Mouse (Mus musculus) heart, embryonic 15.5 days (tissue): ENCODE data around the gene Ifih1. TPM values are rescaled to one million over a fixed set of nuclear protein-coding genes. Genes with fewer than 3 reads are reported as not detected.

Experiments
- ATAC-seq: fragments of 200-750 bp; cut with Nextera tagmentation; replicated peaks from 2 replicates; pipeline ENCODE4 v1.8.0; 2017; ENCODE audit warnings: low read depth, moderate TSS enrichment; ENCODE audit not compliant: insufficient number of reproducible peaks, insufficient read depth, low FRiP score
- H3K27ac ChIP-seq: fragments of 300-500 bp; sonication (generic); 2 replicates; pipeline ENCODE4 v1.5.1; 2015; ENCODE audit warnings: mild to moderate bottlenecking, inconsistent platforms
- H3K27me3 ChIP-seq: fragments of 300-500 bp; sonication (generic); 2 replicates; pipeline ENCODE4 v1.6.1; 2015; ENCODE audit warnings: inconsistent platforms
- H3K36me3 ChIP-seq: fragments of 300-500 bp; sonication (generic); 2 replicates; pipeline ENCODE4 v1.6.1; 2015; ENCODE audit warnings: mild to moderate bottlenecking, inconsistent platforms
- H3K4me1 ChIP-seq: fragments of 300-500 bp; sonication (generic); replicated peaks from 2 replicates; pipeline ENCODE4 v1.6.1; 2015; ENCODE audit warnings: inconsistent platforms
- H3K4me2 ChIP-seq: fragments of 300-500 bp; sonication (generic); 2 replicates; pipeline ENCODE4 v1.6.1; 2015; ENCODE audit warnings: inconsistent platforms, mild to moderate bottlenecking, moderate library complexity
- H3K4me3 ChIP-seq: fragments of 300-500 bp; sonication (generic); 2 replicates; pipeline ENCODE4 v1.5.1; 2015; ENCODE audit warnings: mild to moderate bottlenecking, inconsistent platforms
- H3K9ac ChIP-seq: fragments of 300-500 bp; sonication (generic); 2 replicates; pipeline ENCODE4 v1.6.1; 2015; ENCODE audit warnings: mild to moderate bottlenecking, inconsistent platforms
- H3K9me3 ChIP-seq: fragments of 300-500 bp; sonication (generic); replicated peaks from 2 replicates; pipeline ENCODE4 v1.6.1; 2016; ENCODE audit warnings: inconsistent platforms
- WGBS: fragments of 180-500 bp; shearing (Covaris S2); methylation state at CpG from one replicate; pipeline ENCODE4 v1.1.7; 2015; ENCODE audit warnings: mixed read lengths; 5-methylcytosine and 5-hydroxymethylcytosine counted together
- polyA plus RNA-seq: library from polyadenylated mRNA; unstranded; fragments of >200 nt; fragmentation: Nextera tagmentation; extraction: Ambion mirVana; gene quantifications from 2 replicates; pipeline ENCODE4 v1.2.1, GENCODE M21; 2015

Ifih1 gene
- polyA plus RNA-seq, 1 experiment from 2014 or later = 1.4 TPM

GRCm38 (mm10) chr2:62549131-62549530, 96.9 kb downstream of the Ifih1 start:
- H3K4me1 ChIP-seq = no peaks in the 10 kb centered on the region
- no peak overlapping the region for H3K4me3 ChIP-seq
- WGBS = 70% methylated on average over 4 of the region's 4 CpGs
- no peaks in the 10 kb centered on the region for H3K27me3 ChIP-seq
- no peaks in the 10 kb centered on the region for H3K9me3 ChIP-seq
- H3K9ac ChIP-seq = no peak overlapping the region
- no peak overlapping the region for H3K27ac ChIP-seq
- no peak for ATAC-seq
- no peaks in the 10 kb centered on the region for H3K36me3 ChIP-seq
- H3K4me2 ChIP-seq = no peak overlapping the region

GRCm38 (mm10) chr2:62548104-62548503, 98.0 kb downstream of the Ifih1 start:
- Histone ChIP-seq H3K9me3 (no peaks in the 10 kb centered on the region), H3K36me3 (no peaks in the 10 kb centered on the region), H3K9ac (no peak overlapping the region), H3K4me3 (no peak overlapping the region), H3K27ac (no peak overlapping the region), H3K4me2 (no peak overlapping the region), H3K27me3 (no peaks in the 10 kb centered on the region), H3K4me1 (no peaks in the 10 kb centered on the region)
- no peak for ATAC-seq
- WGBS = 89% methylated on average over 5 of the region's 5 CpGs

Other genes starting within 250 kb of the Ifih1 start
- gene Dpp4, start 234.0 kb downstream of the Ifih1 start, polyA plus RNA-seq = 12.8 and 19.5 TPM in 2 replicates
- gene Gcg, start 162.6 kb downstream of the Ifih1 start, polyA plus RNA-seq = not detected in 2 replicates
- gene Fap, start 72.2 kb downstream of the Ifih1 start, polyA plus RNA-seq = 4.6 and 5.5 TPM in 2 replicates
- 14.2 and 16.3 TPM in 2 replicates for gene Gca, start 18.0 kb upstream of the Ifih1 start, polyA plus RNA-seq